Mouse (Mus musculus): ENCODE results near the gene Syt7. TPM values are rescaled to one million over a fixed set of nuclear protein-coding genes. Genes with fewer than 3 reads are reported as not detected.

Syt7 gene
- polyA plus RNA-seq, 1 experiment, result 0.35 TPM

GRCm38 (mm10) chr19:10375260-10375659 is 13.6 kb upstream of the Syt7 start:
- Histone ChIP-seq H3K4me1 (ENCODE audit: control insufficient read depth, insufficient read depth, low read length) (no peaks in the 10 kb centered on the region), H3K4me3 (ENCODE audit: insufficient read depth, low read length) (no peak overlapping the region), H3K27ac (ENCODE audit: insufficient read depth, low read length) (no peak overlapping the region)
- TF ChIP-seq CTCF (IDR thresholded peaks at IDR 0.05; ENCODE audit: borderline replicate concordance, insufficient read depth, low read length), result no peak
- no peak for TF ChIP-seq POLR2A (IDR thresholded peaks at IDR 0.05; ENCODE audit: low read depth, low read length)

GRCm38 (mm10) chr19:10379978-10380377 is 8.9 kb upstream of the Syt7 start:
- H3K4me1 ChIP-seq (ENCODE audit: control insufficient read depth, insufficient read depth, low read length), result no peaks in the 10 kb centered on the region
- H3K27ac ChIP-seq (ENCODE audit: insufficient read depth, low read length), result no peak overlapping the region
- TF ChIP-seq POLR2A (IDR thresholded peaks at IDR 0.05; ENCODE audit: low read depth, low read length) (no peak), CTCF (IDR thresholded peaks at IDR 0.05; ENCODE audit: borderline replicate concordance, insufficient read depth, low read length) (no peak)
- no peak overlapping the region for H3K4me3 ChIP-seq (ENCODE audit: insufficient read depth, low read length)

GRCm38 (mm10) chr19:10387660-10388059 is 1.2 kb upstream of the Syt7 start:
- H3K4me3 ChIP-seq (ENCODE audit: insufficient read depth, low read length), result no peak overlapping the region
- H3K4me1 ChIP-seq (ENCODE audit: control insufficient read depth, insufficient read depth, low read length), result no peaks in the 10 kb centered on the region
- no peak for TF ChIP-seq CTCF (IDR thresholded peaks at IDR 0.05; ENCODE audit: borderline replicate concordance, insufficient read depth, low read length)
- no peak for TF ChIP-seq POLR2A (IDR thresholded peaks at IDR 0.05; ENCODE audit: low read depth, low read length)
- no peak overlapping the region for H3K27ac ChIP-seq (ENCODE audit: insufficient read depth, low read length)

- TF ChIP-seq CTCF (IDR thresholded peaks at IDR 0.05; ENCODE audit: borderline replicate concordance, insufficient read depth, low read length) (no peak), POLR2A (IDR thresholded peaks at IDR 0.05; ENCODE audit: low read depth, low read length) (no peak)
- H3K4me1 ChIP-seq (ENCODE audit: control insufficient read depth, insufficient read depth, low read length), result no peaks in the 10 kb centered on the region
- H3K27ac ChIP-seq (ENCODE audit: insufficient read depth, low read length), result no peak overlapping the region
- 0 out of 2 replicates have a peak overlapping the region, but pooled peaks have one; percentile 12 for H3K4me3 ChIP-seq (ENCODE audit: insufficient read depth, low read length)
Observed at GRCm38 (mm10) chr19:10389391-10390098, 655 bp downstream of the Syt7 start.

GRCm38 (mm10) chr19:10390099-10390680 is 1.3 kb downstream of the Syt7 start:
- H3K27ac ChIP-seq (ENCODE audit: insufficient read depth, low read length), result no peak overlapping the region
- H3K4me1 ChIP-seq (ENCODE audit: control insufficient read depth, insufficient read depth, low read length), result no peaks in the 10 kb centered on the region
- no peak overlapping the region for H3K4me3 ChIP-seq (ENCODE audit: insufficient read depth, low read length)
- TF ChIP-seq POLR2A (IDR thresholded peaks at IDR 0.05; ENCODE audit: low read depth, low read length) (no peak), CTCF (IDR thresholded peaks at IDR 0.05; ENCODE audit: borderline replicate concordance, insufficient read depth, low read length) (no peak)

- Histone ChIP-seq H3K27ac (ENCODE audit: insufficient read depth, low read length) (no peak overlapping the region), H3K4me3 (ENCODE audit: insufficient read depth, low read length) (no peak overlapping the region), H3K4me1 (ENCODE audit: control insufficient read depth, insufficient read depth, low read length) (no peaks in the 10 kb centered on the region)
- no peak for TF ChIP-seq CTCF (IDR thresholded peaks at IDR 0.05; ENCODE audit: borderline replicate concordance, insufficient read depth, low read length)
Observed at GRCm38 (mm10) chr19:10391028-10391427, 2.1 kb downstream of the Syt7 start.

- Histone ChIP-seq H3K27ac (ENCODE audit: insufficient read depth, low read length) (no peak overlapping the region), H3K4me1 (ENCODE audit: control insufficient read depth, insufficient read depth, low read length) (no peaks in the 10 kb centered on the region), H3K4me3 (ENCODE audit: insufficient read depth, low read length) (no peak overlapping the region)
- TF ChIP-seq CTCF (IDR thresholded peaks at IDR 0.05; ENCODE audit: borderline replicate concordance, insufficient read depth, low read length) (peak; percentile 73; the same call in 1 of the 2 replicates), POLR2A (IDR thresholded peaks at IDR 0.05; ENCODE audit: low read depth, low read length) (no peak)
Observed at GRCm38 (mm10) chr19:10391995-10392394, 3.1 kb downstream of the Syt7 start.

GRCm38 (mm10) chr19:10393471-10393870 is 4.6 kb downstream of the Syt7 start:
- no peak for TF ChIP-seq POLR2A (IDR thresholded peaks at IDR 0.05; ENCODE audit: low read depth, low read length)
- no peak for TF ChIP-seq CTCF (IDR thresholded peaks at IDR 0.05; ENCODE audit: borderline replicate concordance, insufficient read depth, low read length)
- H3K4me1 ChIP-seq (ENCODE audit: control insufficient read depth, insufficient read depth, low read length), result no peaks in the 10 kb centered on the region
- H3K4me3 ChIP-seq (ENCODE audit: insufficient read depth, low read length), result no peak overlapping the region
- H3K27ac ChIP-seq (ENCODE audit: insufficient read depth, low read length), result no peak overlapping the region

GRCm38 (mm10) chr19:10393874-10394500 is 5.1 kb downstream of the Syt7 start:
- Histone ChIP-seq H3K27ac (ENCODE audit: insufficient read depth, low read length) (no peak overlapping the region), H3K4me1 (ENCODE audit: control insufficient read depth, insufficient read depth, low read length) (no peaks in the 10 kb centered on the region), H3K4me3 (ENCODE audit: insufficient read depth, low read length) (no peak overlapping the region)
- TF ChIP-seq CTCF (IDR thresholded peaks at IDR 0.05; ENCODE audit: borderline replicate concordance, insufficient read depth, low read length) (no peak), POLR2A (IDR thresholded peaks at IDR 0.05; ENCODE audit: low read depth, low read length) (no peak)

GRCm38 (mm10) chr19:10395174-10395573 is 6.3 kb downstream of the Syt7 start:
- no peak for TF ChIP-seq POLR2A (IDR thresholded peaks at IDR 0.05; ENCODE audit: low read depth, low read length)
- no peak for TF ChIP-seq CTCF (IDR thresholded peaks at IDR 0.05; ENCODE audit: borderline replicate concordance, insufficient read depth, low read length)
- Histone ChIP-seq H3K27ac (ENCODE audit: insufficient read depth, low read length) (no peak overlapping the region), H3K4me1 (ENCODE audit: control insufficient read depth, insufficient read depth, low read length) (no peaks in the 10 kb centered on the region), H3K4me3 (ENCODE audit: insufficient read depth, low read length) (no peak overlapping the region)
